Mouse (Mus musculus): Measurements from ENCODE around the gene Ccl17. TPM values are rescaled to one million over a fixed set of nuclear protein-coding genes. Genes with fewer than 3 reads are reported as not detected.
A peak's percentile ranks its signal among the peaks of the same experiment; 100 is the strongest.
"Not testable (repeated sequence)": the region's sequence is repeated elsewhere in the genome, so short reads cannot be mapped to it uniquely, and the experiment has no call there.

The Ccl17 gene
- polyA plus RNA-seq, 1 experiment from 2014 or later = 0.56 TPM

DNA sequence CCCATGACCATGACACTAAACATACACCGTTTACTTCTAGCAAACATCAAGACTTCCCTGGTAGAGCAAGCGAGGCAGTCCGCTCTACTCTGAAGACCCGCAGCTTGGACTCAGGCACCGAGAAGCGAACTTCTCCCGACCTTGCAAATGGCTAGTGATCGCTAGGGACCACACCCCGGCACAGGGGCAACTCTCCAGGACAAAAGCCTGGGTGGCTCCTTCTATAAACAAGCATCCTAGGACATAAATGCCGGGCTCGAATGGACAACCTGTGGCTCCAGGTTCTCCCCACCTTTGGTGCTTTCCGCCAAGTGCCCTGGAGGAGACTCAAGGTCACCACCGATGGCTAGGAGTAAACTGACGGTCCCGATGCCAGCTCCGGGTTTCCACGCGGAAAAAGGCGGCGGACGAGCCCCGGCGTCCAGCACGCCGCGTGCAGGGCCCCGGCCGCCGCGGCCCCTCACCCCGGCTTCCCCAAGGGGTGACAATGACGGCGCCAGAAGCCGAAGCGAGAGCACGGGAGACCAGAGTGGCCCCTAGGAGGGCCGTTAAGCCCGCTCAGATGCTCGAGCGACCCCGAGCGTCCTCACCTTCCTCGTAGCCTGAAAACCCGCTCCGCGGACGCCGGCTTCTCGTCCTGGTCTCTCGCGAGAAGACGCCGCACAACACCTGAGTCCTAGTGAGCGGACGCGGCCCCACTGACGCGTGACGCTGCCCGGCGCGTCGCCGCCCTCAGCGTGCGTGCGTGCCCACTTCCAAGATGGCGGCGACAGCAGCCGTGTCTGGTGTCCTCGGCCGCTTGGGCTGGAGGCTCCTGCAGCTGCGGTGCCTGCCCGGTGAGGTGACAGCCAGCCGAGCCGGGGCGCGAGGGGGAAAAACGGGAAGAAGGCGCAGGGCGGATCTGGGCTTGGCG, 27.7 kb downstream of the Ccl17 start, which contains the start of the genes Coq9 and Ciapin1:
Gene Coq9, plus strand, starts transcription at position 660 of the 913 bp plus-strand sequence.
Gene Ciapin1, minus strand, starts transcription at position 697 of the 913 bp plus-strand sequence.
- Histone ChIP-seq H3K9ac (peak within 1 kb of the TSS; percentile 93), H3K4me1 (peaks cover 16% of the 10 kb centered on the region), H3K4me2 (peak within 1 kb of the TSS; percentile 86), H3K27me3 (no peaks in the 10 kb centered on the region), H3K9me3 (no peaks in the 10 kb centered on the region), H3K27ac (peak within 1 kb of the TSS; percentile 84), H3K36me3 (replicated peaks) (no peaks in the 10 kb centered on the region), H3K4me3 (replicated peaks) (peak within 1 kb of the TSS; percentile 75)
- under 1% methylated on average over 82 of the region's 82 CpGs for WGBS
- ATAC-seq (ENCODE audit: low FRiP score) = peak; percentile 98

DNA sequence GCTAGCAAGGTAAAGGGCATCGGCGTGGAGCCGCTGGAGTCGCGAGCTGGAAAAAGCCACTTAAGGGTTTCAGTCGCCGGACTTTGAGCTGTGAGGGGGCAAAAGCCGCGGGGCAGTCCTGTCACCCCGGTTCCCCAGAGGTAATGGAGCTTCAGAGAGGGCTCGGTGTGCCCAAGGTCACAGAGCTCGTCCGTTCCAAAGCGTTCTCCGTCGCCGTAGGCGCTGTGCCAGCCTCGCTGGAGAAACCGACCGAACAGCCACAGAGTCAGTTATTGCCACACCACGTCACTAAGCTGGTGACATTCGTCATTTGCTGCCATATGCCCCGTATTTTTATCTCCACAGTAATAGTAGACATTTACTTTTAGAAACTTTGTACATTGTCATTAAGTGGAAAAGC, 28.3 kb downstream of the Ccl17 start:
- Histone ChIP-seq H3K9ac (peak overlapping the region; percentile 93), H3K36me3 (replicated peaks) (no peaks in the 10 kb centered on the region), H3K27ac (peak overlapping the region; percentile 84), H3K27me3 (no peaks in the 10 kb centered on the region), H3K9me3 (no peaks in the 10 kb centered on the region), H3K4me3 (replicated peaks) (peak overlapping the region; percentile 75), H3K4me2 (peak overlapping the region; percentile 86), H3K4me1 (peaks cover 16% of the 10 kb centered on the region)
- peak; percentile 48; the same call in 1 of the 2 replicates for ATAC-seq (ENCODE audit: low FRiP score)
- under 1% methylated on average over 24 of the region's 24 CpGs for WGBS

DNA sequence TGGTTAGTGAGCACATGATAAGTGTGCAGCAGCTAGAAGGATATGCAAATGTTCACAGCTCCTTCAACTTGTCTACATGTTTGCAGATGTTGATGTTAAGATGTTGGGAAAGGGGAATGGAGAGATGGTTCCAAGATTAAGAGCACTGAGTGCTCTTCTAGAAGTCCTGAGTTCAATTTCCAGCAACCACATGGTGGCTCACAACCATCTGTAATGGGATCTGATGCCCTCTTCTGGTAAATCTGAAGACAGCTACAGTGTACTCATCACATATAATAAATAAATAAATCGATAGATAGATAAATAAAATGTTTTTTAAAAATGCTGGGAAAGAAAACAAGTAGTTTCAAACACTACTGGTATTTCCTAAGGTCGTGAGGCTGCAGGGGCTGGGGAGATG, 30.9 kb downstream of the Ccl17 start:
- Histone ChIP-seq H3K4me1 (peaks cover 16% of the 10 kb centered on the region), H3K27ac (no peak overlapping the region), H3K27me3 (no peaks in the 10 kb centered on the region), H3K9ac (no peak overlapping the region), H3K4me3 (replicated peaks) (no peak overlapping the region), H3K4me2 (no peak overlapping the region), H3K36me3 (replicated peaks) (peaks cover 15% of the 10 kb centered on the region), H3K9me3 (no peaks in the 10 kb centered on the region)
- WGBS = 46% methylated on average over 2 of the region's 2 CpGs
- ATAC-seq (ENCODE audit: low FRiP score) = no peak

DNA sequence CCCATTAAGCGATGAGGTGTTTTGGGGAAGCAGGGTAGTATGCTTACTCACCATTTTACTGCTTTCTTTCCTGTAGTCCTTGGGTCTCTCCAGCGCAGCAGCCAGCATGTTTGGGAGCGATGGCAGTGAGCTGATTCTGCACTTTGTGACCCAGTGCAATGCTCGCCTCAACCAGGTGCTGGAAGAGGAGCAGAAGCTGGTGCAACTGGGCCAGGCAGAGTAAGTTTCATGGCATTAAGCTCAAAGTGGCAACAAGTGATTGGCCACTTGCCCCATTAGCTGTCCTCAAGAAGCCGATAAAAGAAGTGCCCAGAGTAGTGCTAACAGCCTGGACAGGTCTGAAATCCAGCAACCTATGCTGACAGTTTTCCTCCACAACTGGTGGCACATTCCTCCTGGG, 39.8 kb downstream of the Ccl17 start:
- H3K4me1 ChIP-seq = no peaks in the 10 kb centered on the region
- H3K27me3 ChIP-seq = no peaks in the 10 kb centered on the region
- H3K4me3 ChIP-seq (replicated peaks) = no peak overlapping the region
- H3K9me3 ChIP-seq = no peaks in the 10 kb centered on the region
- H3K4me2 ChIP-seq = no peak overlapping the region
- peaks cover 60% of the 10 kb centered on the region for H3K36me3 ChIP-seq (replicated peaks)
- ATAC-seq (ENCODE audit: low FRiP score) = no peak
- H3K27ac ChIP-seq = no peak overlapping the region
- WGBS = 96% methylated on average over 5 of the region's 5 CpGs
- H3K9ac ChIP-seq = no peak overlapping the region

DNA sequence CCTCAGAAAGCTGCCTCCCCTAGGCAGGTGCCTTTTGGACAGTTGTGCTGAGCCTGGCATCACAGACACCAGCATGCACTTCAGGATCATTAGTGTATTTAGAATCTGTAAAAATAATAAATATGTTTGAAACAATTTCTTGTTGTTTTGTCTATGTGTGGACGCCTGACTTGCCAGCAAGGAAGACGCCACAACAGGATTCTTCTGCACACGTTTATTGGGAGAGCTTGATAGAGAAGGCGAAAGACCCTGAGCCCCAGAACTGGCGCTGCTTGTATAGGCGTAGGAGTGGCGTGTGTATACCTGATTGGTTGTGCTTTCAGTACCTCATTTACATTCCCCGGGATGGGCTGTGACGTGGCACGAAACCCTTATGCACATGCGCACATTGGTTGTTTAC, 44.5 kb downstream of the Ccl17 start:
- Histone ChIP-seq H3K36me3 (replicated peaks) (peaks cover 44% of the 10 kb centered on the region), H3K4me1 (peaks cover 20% of the 10 kb centered on the region)
- not testable (repeated sequence) for H3K4me3 ChIP-seq (replicated peaks); H3K27me3 ChIP-seq; ATAC-seq (ENCODE audit: low FRiP score); H3K9me3 ChIP-seq; H3K4me2 ChIP-seq; H3K9ac ChIP-seq; H3K27ac ChIP-seq
- WGBS = 85% methylated on average over 11 of the region's 11 CpGs

DNA sequence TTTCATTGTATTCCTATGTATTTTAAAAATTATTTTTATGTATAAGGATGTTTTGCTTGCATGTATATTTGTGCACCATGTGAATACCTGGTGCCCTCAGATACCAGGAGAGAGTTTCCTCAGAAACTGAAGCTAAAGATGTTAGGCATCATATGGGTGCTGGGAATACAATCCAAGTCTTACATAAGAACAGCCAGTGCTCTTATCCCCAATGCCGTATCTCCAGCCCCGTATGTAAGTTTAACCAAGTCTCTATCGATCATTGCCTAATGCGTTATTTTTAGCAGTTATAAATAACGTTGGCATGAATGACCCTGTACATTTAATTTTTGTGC, 46.7 kb downstream of the Ccl17 start:
- H3K36me3 ChIP-seq (replicated peaks) = peaks cover 40% of the 10 kb centered on the region
- WGBS = 26% methylated on average over 5 of the region's 5 CpGs

DNA sequence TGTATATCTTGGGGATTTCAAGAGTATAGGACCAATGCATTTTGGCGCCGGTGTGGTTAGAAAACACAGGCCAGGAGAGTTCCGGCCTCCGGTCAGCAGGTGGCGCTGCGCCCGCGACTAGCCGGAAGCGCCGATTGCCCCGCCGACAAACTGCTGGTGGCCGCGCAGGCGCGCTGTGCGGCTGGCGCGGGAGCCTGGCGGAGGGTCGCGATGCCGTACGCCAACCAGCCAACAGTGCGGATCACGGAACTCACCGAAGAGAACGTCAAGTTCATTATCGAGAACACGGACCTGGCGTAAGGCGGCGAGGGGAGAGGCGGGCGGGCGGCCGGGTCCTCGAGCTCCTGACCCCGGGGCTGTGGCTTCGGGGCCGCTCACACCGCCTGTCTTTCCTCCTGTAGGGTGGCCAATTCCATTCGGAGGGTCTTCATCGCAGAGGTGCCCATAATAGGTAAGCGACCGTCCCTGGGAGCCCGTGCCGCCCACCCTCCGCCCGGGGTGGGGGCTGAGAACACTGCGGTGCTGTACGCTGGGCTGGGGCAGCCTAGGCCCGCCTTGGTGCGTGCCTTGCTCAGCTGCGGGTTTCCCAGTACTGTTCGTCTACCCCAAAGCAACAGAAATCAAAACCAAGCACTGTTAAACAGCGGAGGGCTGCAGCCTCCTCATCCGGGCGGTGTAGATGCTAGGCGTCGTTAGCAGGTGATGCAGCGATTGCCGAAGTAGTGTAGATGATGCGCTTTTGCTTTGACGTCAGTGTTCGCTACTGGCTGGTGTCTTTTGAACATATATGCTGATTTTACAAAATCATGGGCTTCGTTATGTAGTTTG, 47.3 kb downstream of the Ccl17 start, which contains the start of gene Polr2c:
Gene Polr2c, plus strand, starts transcription at position 105 of the 828 bp plus-strand sequence.
- Histone ChIP-seq H3K27me3 (no peaks in the 10 kb centered on the region), H3K4me1 (peaks cover 20% of the 10 kb centered on the region), H3K36me3 (replicated peaks) (peaks cover 43% of the 10 kb centered on the region), H3K4me3 (replicated peaks) (peak within 1 kb of the TSS; percentile 98), H3K9me3 (no peaks in the 10 kb centered on the region), H3K27ac (peak within 1 kb of the TSS; percentile 74), H3K9ac (peak within 1 kb of the TSS; percentile 97), H3K4me2 (peak within 1 kb of the TSS; percentile 87)
- ATAC-seq (ENCODE audit: low FRiP score) = peak; percentile 81
- under 1% methylated on average over 68 of the region's 68 CpGs for WGBS

More for the DNA sequence above, 46.7 kb downstream of the Ccl17 start:
- Histone ChIP-seq H3K27me3 (no peaks in the 10 kb centered on the region), H3K4me2 (peak overlapping the region; percentile 22; the same call in 1 of the 2 replicates), H3K4me3 (replicated peaks) (peak overlapping the region; percentile 98), H3K9me3 (no peaks in the 10 kb centered on the region), H3K9ac (0 out of 2 replicates have a peak overlapping the region, but pooled peaks have one; percentile 97), H3K4me1 (peaks cover 20% of the 10 kb centered on the region), H3K27ac (no peak overlapping the region)
- no peak; the same call in 1 of the 2 replicates for ATAC-seq (ENCODE audit: low FRiP score)

DNA sequence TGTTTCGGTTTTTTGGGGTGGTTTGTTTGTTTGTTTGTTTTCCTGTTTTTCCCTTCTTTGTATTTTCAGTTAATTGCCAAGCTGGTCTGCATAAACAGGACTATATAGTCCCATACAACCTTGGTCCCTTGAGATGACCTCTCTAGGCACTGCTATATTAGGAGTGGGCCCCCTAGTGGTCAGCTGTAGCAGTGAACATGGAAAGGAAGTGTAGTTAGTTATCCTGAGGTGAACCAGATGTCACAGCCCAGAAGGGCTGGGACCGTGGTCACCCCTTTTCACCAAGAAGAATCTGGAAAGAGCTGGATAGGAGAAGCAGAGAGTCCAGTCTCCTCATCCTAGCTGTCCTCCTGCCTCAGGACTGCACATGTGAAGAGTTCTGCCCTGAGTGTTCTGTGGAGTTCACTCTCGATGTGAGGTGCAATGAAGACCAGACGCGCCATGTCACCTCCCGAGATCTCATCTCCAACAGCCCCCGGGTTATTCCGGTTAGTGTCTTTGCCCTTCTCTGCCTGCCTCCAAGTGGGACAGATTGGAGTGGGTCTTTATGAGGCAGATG, 51.2 kb downstream of the Ccl17 start:
- WGBS = 79% methylated on average over 8 of the region's 8 CpGs
- no peak overlapping the region for H3K9ac ChIP-seq
- H3K27ac ChIP-seq = no peak overlapping the region
- peaks cover 20% of the 10 kb centered on the region for H3K4me1 ChIP-seq
- peaks cover 58% of the 10 kb centered on the region for H3K36me3 ChIP-seq (replicated peaks)
- no peak for ATAC-seq (ENCODE audit: low FRiP score)
- H3K4me3 ChIP-seq (replicated peaks) = no peak overlapping the region
- H3K4me2 ChIP-seq = no peak overlapping the region
- H3K27me3 ChIP-seq = no peaks in the 10 kb centered on the region
- H3K9me3 ChIP-seq = no peaks in the 10 kb centered on the region

Other genes starting within 250 kb of the Ccl17 start
- gene Rspry1, start 208.5 kb upstream of the Ccl17 start, polyA plus RNA-seq (2016; fragmentation: Nextera tagmentation; extraction: Ambion mirVana) = 53.4 and 54.7 TPM in 2 replicates
- gene Fam192a, start 208.5 kb upstream of the Ccl17 start, polyA plus RNA-seq (2016; fragmentation: Nextera tagmentation; extraction: Ambion mirVana) = 116 and 122 TPM in 2 replicates
- gene Arl2bp, start 143.9 kb upstream of the Ccl17 start, polyA plus RNA-seq (2016; fragmentation: Nextera tagmentation; extraction: Ambion mirVana) = 242 and 248 TPM in 2 replicates
- gene Pllp, start 114.2 kb upstream of the Ccl17 start, polyA plus RNA-seq (2016; fragmentation: Nextera tagmentation; extraction: Ambion mirVana) = 0.52 and 0.92 TPM in 2 replicates
- gene Ccl22, start 64.9 kb upstream of the Ccl17 start, polyA plus RNA-seq (2016; fragmentation: Nextera tagmentation; extraction: Ambion mirVana) = not detected in 2 replicates
- 8.3 and 9.4 TPM in 2 replicates for gene Cx3cl1, start 38.4 kb upstream of the Ccl17 start, polyA plus RNA-seq (2016; fragmentation: Nextera tagmentation; extraction: Ambion mirVana)
- 47.8 and 52.3 TPM in 2 replicates for gene Coq9, start 27.9 kb downstream of the Ccl17 start, polyA plus RNA-seq (2016; fragmentation: Nextera tagmentation; extraction: Ambion mirVana)
- 170 and 179 TPM in 2 replicates for gene Ciapin1, start 27.9 kb downstream of the Ccl17 start, polyA plus RNA-seq (2016; fragmentation: Nextera tagmentation; extraction: Ambion mirVana)
- 144 and 147 TPM in 2 replicates for gene Polr2c, start 47.0 kb downstream of the Ccl17 start, polyA plus RNA-seq (2016; fragmentation: Nextera tagmentation; extraction: Ambion mirVana)
- gene Dok4, start 65.9 kb downstream of the Ccl17 start, polyA plus RNA-seq (2016; fragmentation: Nextera tagmentation; extraction: Ambion mirVana) = 22.0 and 25.1 TPM in 2 replicates
- gene Ccdc102a, start 107.6 kb downstream of the Ccl17 start, polyA plus RNA-seq (2016; fragmentation: Nextera tagmentation; extraction: Ambion mirVana) = 11.8 and 15.9 TPM in 2 replicates
- not detected in 2 replicates for gene Adgrg5, start 113.2 kb downstream of the Ccl17 start, polyA plus RNA-seq (2016; fragmentation: Nextera tagmentation; extraction: Ambion mirVana)
- 180 and 222 TPM in 2 replicates for gene Adgrg1, start 164.3 kb downstream of the Ccl17 start, polyA plus RNA-seq (2016; fragmentation: Nextera tagmentation; extraction: Ambion mirVana)
- 1.7 and 2.4 TPM in 2 replicates for gene Adgrg3, start 207.2 kb downstream of the Ccl17 start, polyA plus RNA-seq (2016; fragmentation: Nextera tagmentation; extraction: Ambion mirVana)
- 0.26 and 0.38 TPM in 2 replicates for gene Drc7, start 244.7 kb downstream of the Ccl17 start, polyA plus RNA-seq (2016; fragmentation: Nextera tagmentation; extraction: Ambion mirVana)

Data from forebrain, embryonic 12.5 days (tissue).